Mouse (Mus musculus): Measurements from ENCODE around the gene Vwa2. TPM values are rescaled to one million over a fixed set of nuclear protein-coding genes. Genes with fewer than 3 reads are reported as not detected.

Gene Vwa2
- polyA plus RNA-seq, 1 experiment from 2014 or later, result 0.23 TPM

GRCm38 (mm10) chr19:56937911-56938310 lies 63.9 kb downstream of the Vwa2 start:
- no peak overlapping the region for H3K4me2 ChIP-seq
- H3K27me3 ChIP-seq, result no peaks in the 10 kb centered on the region
- 91% methylated on average over 5 of the region's 5 CpGs for WGBS
- ATAC-seq, result no peak
- no peaks in the 10 kb centered on the region for H3K4me1 ChIP-seq
- no peaks in the 10 kb centered on the region for H3K9me3 ChIP-seq (replicated peaks)
- H3K36me3 ChIP-seq (ENCODE audit: poor library complexity, severe bottlenecking), result no peaks in the 10 kb centered on the region
- no peak overlapping the region for H3K4me3 ChIP-seq
- H3K9ac ChIP-seq, result no peak overlapping the region
- no peak overlapping the region for H3K27ac ChIP-seq

- Histone ChIP-seq H3K4me2 (no peak overlapping the region), H3K27ac (no peak overlapping the region), H3K9me3 (replicated peaks) (no peaks in the 10 kb centered on the region), H3K4me1 (no peaks in the 10 kb centered on the region), H3K9ac (no peak overlapping the region), H3K36me3 (ENCODE audit: poor library complexity, severe bottlenecking) (no peaks in the 10 kb centered on the region), H3K4me3 (no peak overlapping the region), H3K27me3 (no peaks in the 10 kb centered on the region)
- WGBS, result 86% methylated on average over 9 of the region's 9 CpGs
- no peak for ATAC-seq
Observed at GRCm38 (mm10) chr19:56939826-56940225, 65.8 kb downstream of the Vwa2 start.

GRCm38 (mm10) chr19:56940507-56940906 lies 66.5 kb downstream of the Vwa2 start:
- Histone ChIP-seq H3K36me3 (ENCODE audit: poor library complexity, severe bottlenecking) (no peaks in the 10 kb centered on the region), H3K9ac (no peak overlapping the region), H3K4me2 (no peak overlapping the region), H3K27me3 (no peaks in the 10 kb centered on the region), H3K27ac (no peak overlapping the region), H3K9me3 (replicated peaks) (no peaks in the 10 kb centered on the region), H3K4me3 (no peak overlapping the region), H3K4me1 (no peaks in the 10 kb centered on the region)
- no peak for ATAC-seq
- WGBS, result 96% methylated on average over 11 of the region's 11 CpGs

GRCm38 (mm10) chr19:56942216-56942615 lies 68.2 kb downstream of the Vwa2 start:
- H3K27ac ChIP-seq, result no peak overlapping the region
- 93% methylated on average over 7 of the region's 7 CpGs for whole genome bisulfite sequencing
- H3K27me3 ChIP-seq, result no peaks in the 10 kb centered on the region
- ATAC-seq, result no peak
- H3K4me1 ChIP-seq, result no peaks in the 10 kb centered on the region
- no peak overlapping the region for H3K9ac ChIP-seq
- H3K4me3 ChIP-seq, result no peak overlapping the region
- no peaks in the 10 kb centered on the region for H3K36me3 ChIP-seq (ENCODE audit: poor library complexity, severe bottlenecking)
- H3K4me2 ChIP-seq, result no peak overlapping the region
- H3K9me3 ChIP-seq (replicated peaks), result no peaks in the 10 kb centered on the region

GRCm38 (mm10) chr19:56944211-56944610 lies 70.2 kb downstream of the Vwa2 start:
- Histone ChIP-seq H3K9me3 (replicated peaks) (no peaks in the 10 kb centered on the region), H3K4me3 (no peak overlapping the region), H3K27ac (no peak overlapping the region), H3K4me2 (no peak overlapping the region), H3K36me3 (ENCODE audit: poor library complexity, severe bottlenecking) (no peaks in the 10 kb centered on the region), H3K9ac (no peak overlapping the region), H3K27me3 (no peaks in the 10 kb centered on the region), H3K4me1 (no peaks in the 10 kb centered on the region)
- 86% methylated on average over 9 of the region's 9 CpGs for WGBS
- ATAC-seq, result no peak

- H3K4me3 ChIP-seq, result no peak overlapping the region
- no peaks in the 10 kb centered on the region for H3K36me3 ChIP-seq (ENCODE audit: poor library complexity, severe bottlenecking)
- H3K27ac ChIP-seq, result no peak overlapping the region
- no peaks in the 10 kb centered on the region for H3K9me3 ChIP-seq (replicated peaks)
- 96% methylated on average over 3 of the region's 3 CpGs for WGBS
- H3K4me2 ChIP-seq, result no peak overlapping the region
- no peaks in the 10 kb centered on the region for H3K27me3 ChIP-seq
- no peak overlapping the region for H3K9ac ChIP-seq
- no peak for ATAC-seq
- H3K4me1 ChIP-seq, result no peaks in the 10 kb centered on the region
Observed at GRCm38 (mm10) chr19:56944826-56945225, 70.8 kb downstream of the Vwa2 start.

GRCm38 (mm10) chr19:56945621-56946020 lies 71.6 kb downstream of the Vwa2 start:
- 85% methylated on average over 2 of the region's 2 CpGs for WGBS
- H3K9me3 ChIP-seq (replicated peaks), result no peaks in the 10 kb centered on the region

GRCm38 (mm10) chr19:56946277-56946676 lies 72.2 kb downstream of the Vwa2 start:
- Histone ChIP-seq H3K4me2 (no peak overlapping the region), H3K27ac (no peak overlapping the region), H3K4me3 (no peak overlapping the region), H3K27me3 (no peaks in the 10 kb centered on the region), H3K4me1 (no peaks in the 10 kb centered on the region), H3K36me3 (ENCODE audit: poor library complexity, severe bottlenecking) (no peaks in the 10 kb centered on the region), H3K9me3 (replicated peaks) (no peaks in the 10 kb centered on the region), H3K9ac (no peak overlapping the region)
- 93% methylated on average over 7 of the region's 7 CpGs for WGBS
- no peak for ATAC-seq

More at GRCm38 (mm10) chr19:56945621-56946020, 71.6 kb downstream of the Vwa2 start:
- Histone ChIP-seq H3K9ac (no peak overlapping the region), H3K36me3 (ENCODE audit: poor library complexity, severe bottlenecking) (no peaks in the 10 kb centered on the region), H3K27me3 (no peaks in the 10 kb centered on the region), H3K27ac (no peak overlapping the region), H3K4me3 (no peak overlapping the region), H3K4me1 (no peaks in the 10 kb centered on the region), H3K4me2 (no peak overlapping the region)
- ATAC-seq, result no peak

GRCm38 (mm10) chr19:56946727-56947126 lies 72.7 kb downstream of the Vwa2 start:
- Histone ChIP-seq H3K27ac (no peak overlapping the region), H3K27me3 (no peaks in the 10 kb centered on the region), H3K36me3 (ENCODE audit: poor library complexity, severe bottlenecking) (no peaks in the 10 kb centered on the region), H3K4me2 (no peak overlapping the region), H3K9ac (no peak overlapping the region), H3K4me3 (no peak overlapping the region), H3K9me3 (replicated peaks) (no peaks in the 10 kb centered on the region), H3K4me1 (no peaks in the 10 kb centered on the region)
- no peak for ATAC-seq
- 88% methylated on average over 3 of the region's 3 CpGs for WGBS

- Histone ChIP-seq H3K9ac (no peak overlapping the region), H3K36me3 (ENCODE audit: poor library complexity, severe bottlenecking) (no peaks in the 10 kb centered on the region), H3K4me2 (no peak overlapping the region), H3K9me3 (replicated peaks) (no peaks in the 10 kb centered on the region), H3K4me3 (no peak overlapping the region), H3K27me3 (no peaks in the 10 kb centered on the region), H3K4me1 (no peaks in the 10 kb centered on the region), H3K27ac (no peak overlapping the region)
- no peak for ATAC-seq
- 64% methylated on average over 6 of the region's 6 CpGs for WGBS
Observed at GRCm38 (mm10) chr19:56947971-56948610, 74.0 kb downstream of the Vwa2 start.

- H3K9me3 ChIP-seq (replicated peaks), result no peaks in the 10 kb centered on the region
- no peaks in the 10 kb centered on the region for H3K4me1 ChIP-seq
- 87% methylated on average over 8 of the region's 8 CpGs for WGBS
- no peak overlapping the region for H3K9ac ChIP-seq
- no peaks in the 10 kb centered on the region for H3K36me3 ChIP-seq (ENCODE audit: poor library complexity, severe bottlenecking)
- H3K4me3 ChIP-seq, result no peak overlapping the region
- H3K27me3 ChIP-seq, result no peaks in the 10 kb centered on the region
- H3K27ac ChIP-seq, result no peak overlapping the region
- ATAC-seq, result no peak
- H3K4me2 ChIP-seq, result no peak overlapping the region
Observed at GRCm38 (mm10) chr19:56949868-56950267, 75.8 kb downstream of the Vwa2 start.

- Histone ChIP-seq H3K4me3 (no peak overlapping the region), H3K9ac (no peak overlapping the region), H3K9me3 (replicated peaks) (no peaks in the 10 kb centered on the region), H3K27ac (no peak overlapping the region), H3K4me1 (no peaks in the 10 kb centered on the region), H3K27me3 (no peaks in the 10 kb centered on the region), H3K4me2 (no peak overlapping the region), H3K36me3 (ENCODE audit: poor library complexity, severe bottlenecking) (no peaks in the 10 kb centered on the region)
- WGBS, result 81% methylated on average over 7 of the region's 7 CpGs
- ATAC-seq, result no peak
Observed at GRCm38 (mm10) chr19:56950818-56951217, 76.8 kb downstream of the Vwa2 start.

- H3K9ac ChIP-seq, result no peak overlapping the region
- H3K4me3 ChIP-seq, result no peak overlapping the region
- H3K36me3 ChIP-seq (ENCODE audit: poor library complexity, severe bottlenecking), result no peaks in the 10 kb centered on the region
- ATAC-seq, result no peak
- no peaks in the 10 kb centered on the region for H3K9me3 ChIP-seq (replicated peaks)
- H3K4me2 ChIP-seq, result no peak overlapping the region
- H3K27me3 ChIP-seq, result no peaks in the 10 kb centered on the region
- H3K4me1 ChIP-seq, result no peaks in the 10 kb centered on the region
- WGBS, result 83% methylated on average over 4 of the region's 4 CpGs
- H3K27ac ChIP-seq, result no peak overlapping the region
Observed at GRCm38 (mm10) chr19:56953856-56954255, 79.8 kb downstream of the Vwa2 start.
